Mouse (Mus musculus): Measurements from ENCODE around the gene Ppp1r13l.

The Ppp1r13l gene

GRCm38 (mm10) chr7:19369823-19370425 is 10.4 kb downstream of the Ppp1r13l start:
- peak; percentile 60 to 74 for DNase-seq

- no peak for DNase-seq
These were observed 13.8 kb downstream of the Ppp1r13l start for GRCm38 (mm10) chr7:19373367-19373766.

GRCm38 (mm10) chr7:19375368-19375767 is 15.8 kb downstream of the Ppp1r13l start:
- no peak for DNase-seq

GRCm38 (mm10) chr7:19376019-19376418 is 16.5 kb downstream of the Ppp1r13l start:
- no peak for DNase-seq

- DNase-seq = peak in 1 of 2 experiments; percentile 58
These were observed 18.5 kb downstream of the Ppp1r13l start for GRCm38 (mm10) chr7:19378049-19378448.

- DNase-seq = peak; percentile 99 to 100
These were observed 22.0 kb downstream of the Ppp1r13l start, which contains the start of gene Ercc2 for GRCm38 (mm10) chr7:19381377-19382165. Gene Ercc2, plus strand, starts transcription at chr7:19382010.

GRCm38 (mm10) chr7:19382166-19382541 is 22.6 kb downstream of the Ppp1r13l start:
- DNase-seq = no peak

GRCm38 (mm10) chr7:19383708-19384107 is 24.2 kb downstream of the Ppp1r13l start:
- DNase-seq = no peak

- no peak for DNase-seq
These were observed 29.3 kb downstream of the Ppp1r13l start for GRCm38 (mm10) chr7:19388699-19389413.

- DNase-seq = no peak
These were observed 34.9 kb downstream of the Ppp1r13l start for GRCm38 (mm10) chr7:19394484-19394883.

GRCm38 (mm10) chr7:19399496-19400280 is 40.1 kb downstream of the Ppp1r13l start:
- DNase-seq = peak; percentile 78 to 83

GRCm38 (mm10) chr7:19400946-19401345 is 41.4 kb downstream of the Ppp1r13l start:
- DNase-seq = no peak

GRCm38 (mm10) chr7:19402535-19403112 is 43.1 kb downstream of the Ppp1r13l start:
- DNase-seq = no peak

- DNase-seq = peak; percentile 83 to 90
These were observed 44.3 kb downstream of the Ppp1r13l start, which contains the start of gene Klc3 for GRCm38 (mm10) chr7:19403731-19404296. Gene Klc3, minus strand, starts transcription at chr7:19404104.

GRCm38 (mm10) chr7:19404476-19404875 is 44.9 kb downstream of the Ppp1r13l start, which contains the start of gene Ckm:
Gene Ckm, plus strand, starts transcription at chr7:19404776.
- no peak for DNase-seq

- peak; percentile 85 to 89 for DNase-seq
These were observed 45.9 kb downstream of the Ppp1r13l start for GRCm38 (mm10) chr7:19405417-19405816.

- DNase-seq = no peak
These were observed 50.2 kb downstream of the Ppp1r13l start for GRCm38 (mm10) chr7:19409753-19410152.

GRCm38 (mm10) chr7:19410766-19411344 is 51.3 kb downstream of the Ppp1r13l start:
- no peak for DNase-seq

- no peak for DNase-seq
These were observed 52.2 kb downstream of the Ppp1r13l start for GRCm38 (mm10) chr7:19411783-19412182.

- no peak for DNase-seq
These were observed 54.0 kb downstream of the Ppp1r13l start for GRCm38 (mm10) chr7:19413525-19413924.

- DNase-seq = no peak
These were observed 57.0 kb downstream of the Ppp1r13l start for GRCm38 (mm10) chr7:19416590-19416989.

Measured in lung, postnatal 4 days (tissue).